Mouse (Mus musculus): ENCODE results near the gene Ftl1.

GRCm38 (mm10) chr7:45455932-45456696 is 3.6 kb downstream of the Ftl1 start:
- TF ChIP-seq POLR2A (IDR thresholded peaks at IDR 0.05; ENCODE audit: insufficient read depth, low read length) (no peak), CTCF (IDR thresholded peaks at IDR 0.05; ENCODE audit: low read depth, low read length) (no peak), EP300 (IDR thresholded peaks at IDR 0.05; ENCODE audit: insufficient read depth, low read depth, low read length) (no peak)
